Mouse (Mus musculus) myocyte (in vitro differentiated cells): ENCODE data around the gene Lrrc4.

ENCODE experiments used
- MAX ChIP-seq: IDR thresholded peaks from one replicate; pipeline ENCODE4 v1.6.1; 2011; ENCODE audit warnings: low read depth, mild to moderate bottlenecking, control low read depth
- POLR2A ChIP-seq: IDR thresholded peaks from one replicate; pipeline ENCODE4 v1.6.1; 2011; ENCODE audit warnings: low read depth, mild to moderate bottlenecking, control low read depth, moderate library complexity; ENCODE audit not compliant: insufficient read length
- POLR2AphosphoS2 ChIP-seq: IDR thresholded peaks from one replicate; pipeline ENCODE4 v1.6.1; 2011; ENCODE audit warnings: low read depth, control low read depth; ENCODE audit not compliant: insufficient read length
- SRF ChIP-seq: IDR thresholded peaks from one replicate; pipeline ENCODE4 v1.6.1; 2011; ENCODE audit warnings: low read depth; ENCODE audit not compliant: control insufficient read depth, insufficient read length
- TCF12 ChIP-seq: IDR thresholded peaks from one replicate; pipeline ENCODE4 v1.6.1; 2011; ENCODE audit warnings: mild to moderate bottlenecking, control low read depth; ENCODE audit not compliant: poor library complexity, insufficient read depth, severe bottlenecking
- USF1 ChIP-seq: IDR thresholded peaks from one replicate; pipeline ENCODE4 v1.6.1; 2011; ENCODE audit warnings: low read depth, mild to moderate bottlenecking, control low read depth, moderate library complexity

DNA sequence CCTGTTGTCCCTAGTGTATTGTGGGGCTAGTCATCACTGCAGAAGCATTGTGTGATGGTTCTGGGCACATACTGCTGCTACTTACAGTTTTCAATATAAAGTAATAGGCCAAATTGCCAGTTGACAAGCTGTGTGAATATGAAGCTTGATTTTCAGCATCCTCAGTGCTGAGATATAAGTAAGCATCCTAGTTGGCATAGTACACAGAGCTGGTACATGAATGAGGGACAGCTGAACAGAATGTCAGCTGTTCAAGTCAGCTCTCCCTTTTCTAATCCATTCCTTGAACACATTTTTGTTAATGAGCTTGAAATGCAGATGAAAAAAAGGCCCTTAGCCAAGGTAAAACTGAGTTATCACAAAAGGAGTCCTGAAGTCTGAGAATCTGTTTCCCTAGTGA, 138.9 kb downstream of the Lrrc4 start:
- TF ChIP-seq POLR2A: no peak
- TF ChIP-seq MAX: no peak
- no peak for TF ChIP-seq POLR2AphosphoS2
- TF ChIP-seq USF1: no peak
- no peak for TF ChIP-seq SRF
- TF ChIP-seq TCF12: no peak
